Mouse (Mus musculus) embryonic facial prominence, embryonic 13.5 days (tissue): Measurements from ENCODE around the gene Ldb3. TPM values are rescaled to one million over a fixed set of nuclear protein-coding genes. Genes with fewer than 3 reads are reported as not detected.

Experiments
- ATAC-seq: fragments of 200-750 bp; cut with Nextera tagmentation; 2 replicates; pipeline ENCODE4 v1.8.0; 2017; ENCODE audit warnings: low read depth; ENCODE audit not compliant: insufficient number of reproducible peaks, insufficient read depth, low FRiP score, low TSS enrichment
- H3K27ac ChIP-seq: fragments of 300-500 bp; sonication (generic); 2 replicates; pipeline ENCODE4 v1.5.1; 2015; ENCODE audit warnings: moderate library complexity, mild to moderate bottlenecking, inconsistent platforms
- H3K27me3 ChIP-seq: fragments of 300-500 bp; sonication (generic); 2 replicates; pipeline ENCODE4 v1.6.1; 2015; ENCODE audit warnings: mild to moderate bottlenecking, inconsistent platforms
- H3K36me3 ChIP-seq: fragments of 300-500 bp; sonication (generic); 2 replicates; pipeline ENCODE4 v1.6.1; 2015; ENCODE audit warnings: mild to moderate bottlenecking, inconsistent platforms
- H3K4me1 ChIP-seq: fragments of 300-500 bp; sonication (generic); 2 replicates; pipeline ENCODE4 v1.6.1; 2015; ENCODE audit warnings: inconsistent platforms
- H3K4me2 ChIP-seq: fragments of 300-500 bp; sonication (generic); 2 replicates; pipeline ENCODE4 v1.6.1; 2015; ENCODE audit warnings: moderate library complexity, mild to moderate bottlenecking, inconsistent platforms
- H3K4me3 ChIP-seq: fragments of 300-500 bp; sonication (generic); 2 replicates; pipeline ENCODE4 v1.5.1; 2015; ENCODE audit warnings: mild to moderate bottlenecking, inconsistent platforms
- H3K9ac ChIP-seq: fragments of 300-500 bp; sonication (generic); 2 replicates; pipeline ENCODE4 v1.6.1; 2015; ENCODE audit warnings: mild to moderate bottlenecking, inconsistent platforms
- H3K9me3 ChIP-seq: fragments of 300-500 bp; sonication (generic); 2 replicates; pipeline ENCODE4 v1.6.1; 2016; ENCODE audit warnings: inconsistent platforms
- WGBS: fragments of 180-500 bp; shearing (Covaris S2); methylation state at CpG from one replicate; pipeline ENCODE4 v1.1.7; 2015; ENCODE audit warnings: mixed read lengths; 5-methylcytosine and 5-hydroxymethylcytosine counted together
- polyA plus RNA-seq: library from polyadenylated mRNA; unstranded; fragments of >200 nt; fragmentation: Nextera tagmentation; extraction: Ambion mirVana; gene quantifications from 2 replicates; pipeline ENCODE4 v1.2.1, GENCODE M21; 2015

Ldb3 gene
- polyA plus RNA-seq = 0.76 and 1.5 TPM in 2 replicates

- Histone ChIP-seq H3K36me3 (no peaks in the 10 kb centered on the region), H3K4me1 (peaks cover 9% of the 10 kb centered on the region), H3K9ac (no peak within 1 kb of the TSS), H3K4me2 (no peak within 1 kb of the TSS), H3K4me3 (no peak within 1 kb of the TSS), H3K9me3 (no peaks in the 10 kb centered on the region), H3K27me3 (0 out of 2 replicates have a peak, but pooled peaks cover 2% of the 10 kb centered on the region), H3K27ac (no peak within 1 kb of the TSS)
- ATAC-seq = no peak
- WGBS = 58% methylated on average over 8 of the region's 8 CpGs
Observed at GRCm38 (mm10) chr14:34588498-34588897, at the start of gene Ldb3. TSS of gene Ldb3 (minus strand) at chr14:34588682.

- no peak for ATAC-seq
- H3K9me3 ChIP-seq = no peaks in the 10 kb centered on the region
- WGBS = 87% methylated on average over 6 of the region's 6 CpGs
Observed at GRCm38 (mm10) chr14:34635721-34636120, 47.2 kb upstream of the Ldb3 start.

GRCm38 (mm10) chr14:34635192-34635591 lies 46.7 kb upstream of the Ldb3 start:
- Histone ChIP-seq H3K27ac (no peak overlapping the region), H3K4me1 (no peaks in the 10 kb centered on the region), H3K9ac (no peak overlapping the region), H3K9me3 (no peaks in the 10 kb centered on the region), H3K36me3 (no peaks in the 10 kb centered on the region), H3K4me3 (no peak overlapping the region), H3K4me2 (no peak overlapping the region), H3K27me3 (no peaks in the 10 kb centered on the region)
- WGBS = 28% methylated on average over 7 of the region's 7 CpGs
- ATAC-seq = peak; percentile 37; the same call in 1 of the 2 replicates

More at GRCm38 (mm10) chr14:34635721-34636120, 47.2 kb upstream of the Ldb3 start:
- Histone ChIP-seq H3K9ac (no peak overlapping the region), H3K4me2 (no peak overlapping the region), H3K27me3 (no peaks in the 10 kb centered on the region), H3K4me1 (no peaks in the 10 kb centered on the region), H3K27ac (no peak overlapping the region), H3K4me3 (no peak overlapping the region), H3K36me3 (no peaks in the 10 kb centered on the region)

- Histone ChIP-seq H3K36me3 (no peaks in the 10 kb centered on the region), H3K27ac (no peak overlapping the region), H3K27me3 (no peaks in the 10 kb centered on the region), H3K4me2 (no peak overlapping the region), H3K4me3 (no peak overlapping the region), H3K9ac (no peak overlapping the region), H3K9me3 (no peaks in the 10 kb centered on the region), H3K4me1 (no peaks in the 10 kb centered on the region)
- ATAC-seq = no peak
- WGBS = 70% methylated on average over 10 of the region's 10 CpGs
Observed at GRCm38 (mm10) chr14:34632722-34633448, 44.4 kb upstream of the Ldb3 start.

GRCm38 (mm10) chr14:34626824-34627223 lies 38.3 kb upstream of the Ldb3 start:
- no peak overlapping the region for H3K9ac ChIP-seq

GRCm38 (mm10) chr14:34623531-34624210 lies 35.2 kb upstream of the Ldb3 start:
- no peaks in the 10 kb centered on the region for H3K9me3 ChIP-seq
- no peak overlapping the region for H3K4me3 ChIP-seq
- 77% methylated on average over 16 of the region's 16 CpGs for WGBS
- H3K9ac ChIP-seq = no peak overlapping the region
- H3K36me3 ChIP-seq = no peaks in the 10 kb centered on the region
- no peak for ATAC-seq
- H3K4me2 ChIP-seq = no peak overlapping the region
- H3K27ac ChIP-seq = no peak overlapping the region
- no peaks in the 10 kb centered on the region for H3K27me3 ChIP-seq
- no peaks in the 10 kb centered on the region for H3K4me1 ChIP-seq

More at GRCm38 (mm10) chr14:34626824-34627223, 38.3 kb upstream of the Ldb3 start:
- no peak overlapping the region for H3K27ac ChIP-seq
- no peak for ATAC-seq
- WGBS = 75% methylated on average over 7 of the region's 7 CpGs
- no peaks in the 10 kb centered on the region for H3K27me3 ChIP-seq
- H3K4me1 ChIP-seq = no peaks in the 10 kb centered on the region
- no peaks in the 10 kb centered on the region for H3K9me3 ChIP-seq
- H3K4me2 ChIP-seq = no peak overlapping the region
- H3K36me3 ChIP-seq = no peaks in the 10 kb centered on the region
- H3K4me3 ChIP-seq = no peak overlapping the region

- H3K36me3 ChIP-seq = no peaks in the 10 kb centered on the region
- H3K4me1 ChIP-seq = no peaks in the 10 kb centered on the region
- H3K27ac ChIP-seq = no peak overlapping the region
- H3K4me2 ChIP-seq = no peak overlapping the region
- H3K9ac ChIP-seq = no peak overlapping the region
- no peaks in the 10 kb centered on the region for H3K27me3 ChIP-seq
- H3K9me3 ChIP-seq = no peaks in the 10 kb centered on the region
- ATAC-seq = no peak
- no peak overlapping the region for H3K4me3 ChIP-seq
- WGBS = 77% methylated on average over 5 of the region's 5 CpGs
Observed at GRCm38 (mm10) chr14:34623074-34623473, 34.6 kb upstream of the Ldb3 start.

- no peaks in the 10 kb centered on the region for H3K9me3 ChIP-seq
Observed at GRCm38 (mm10) chr14:34620611-34621376, 32.3 kb upstream of the Ldb3 start.

GRCm38 (mm10) chr14:34618808-34619207 lies 30.3 kb upstream of the Ldb3 start:
- 0 out of 2 replicates have a peak, but pooled peaks have one; percentile 7 for ATAC-seq

More at GRCm38 (mm10) chr14:34620611-34621376, 32.3 kb upstream of the Ldb3 start:
- H3K36me3 ChIP-seq = no peaks in the 10 kb centered on the region
- ATAC-seq = no peak
- WGBS = 37% methylated on average over 10 of the region's 10 CpGs
- peaks cover 17% of the 10 kb centered on the region for H3K27me3 ChIP-seq
- H3K27ac ChIP-seq = no peak overlapping the region
- no peak overlapping the region for H3K9ac ChIP-seq
- H3K4me2 ChIP-seq = no peak overlapping the region
- H3K4me1 ChIP-seq = no peaks in the 10 kb centered on the region
- H3K4me3 ChIP-seq = no peak overlapping the region

GRCm38 (mm10) chr14:34616821-34617220 lies 28.3 kb upstream of the Ldb3 start:
- no peak overlapping the region for H3K4me3 ChIP-seq
- 3% methylated on average over 8 of the region's 8 CpGs for WGBS
- ATAC-seq = no peak
- no peak overlapping the region for H3K4me2 ChIP-seq
- no peak overlapping the region for H3K27ac ChIP-seq
- no peaks in the 10 kb centered on the region for H3K9me3 ChIP-seq
- no peaks in the 10 kb centered on the region for H3K36me3 ChIP-seq
- H3K27me3 ChIP-seq = peaks cover 46% of the 10 kb centered on the region
- peaks cover 7% of the 10 kb centered on the region; the same call in 1 of the 2 replicates for H3K4me1 ChIP-seq
- no peak overlapping the region for H3K9ac ChIP-seq

More at GRCm38 (mm10) chr14:34618808-34619207, 30.3 kb upstream of the Ldb3 start:
- Histone ChIP-seq H3K9ac (no peak overlapping the region), H3K36me3 (no peaks in the 10 kb centered on the region), H3K4me2 (no peak overlapping the region), H3K4me3 (no peak overlapping the region), H3K4me1 (peaks cover 7% of the 10 kb centered on the region; the same call in 1 of the 2 replicates), H3K27ac (no peak overlapping the region), H3K9me3 (no peaks in the 10 kb centered on the region), H3K27me3 (peaks cover 37% of the 10 kb centered on the region)
- WGBS = 26% methylated on average over 9 of the region's 9 CpGs

- Histone ChIP-seq H3K4me3 (no peak overlapping the region), H3K4me2 (no peak overlapping the region), H3K9ac (no peak overlapping the region), H3K4me1 (peaks cover 7% of the 10 kb centered on the region; the same call in 1 of the 2 replicates), H3K27me3 (peaks cover 46% of the 10 kb centered on the region), H3K9me3 (no peaks in the 10 kb centered on the region), H3K36me3 (no peaks in the 10 kb centered on the region), H3K27ac (no peak overlapping the region)
- 26% methylated on average over 4 of the region's 4 CpGs for WGBS
- ATAC-seq = no peak
Observed at GRCm38 (mm10) chr14:34615625-34616024, 27.1 kb upstream of the Ldb3 start.
